8 mouse cellular contexts compared by ENCODE assay signal in genomic region chr17:46033122-46033521, GRCm38 (mm10). TPM values are rescaled to one million over a fixed set of nuclear protein-coding genes. Genes with fewer than 3 reads are reported as not detected.
DNase-seq lines count a peak whose midpoint lies in the region; ATAC-seq lines count a peak whose summit lies in the region.

No protein-coding gene starts in this region.

- H3K27me3 ChIP-seq in heart, embryonic 11.5 days (ENCODE audit: control insufficient read depth, insufficient read depth, low read length) = no peaks in the 10 kb centered on the region
- H3K27me3 ChIP-seq in embryonic facial prominence, embryonic 13.5 days = no peaks in the 10 kb centered on the region
- H3K27me3 ChIP-seq in liver, embryonic 15.5 days = peaks cover 13% of the 10 kb centered on the region

- H3K4me2 ChIP-seq in heart, embryonic 11.5 days = peak overlapping the region; percentile 68
- H3K4me2 ChIP-seq in embryonic facial prominence, embryonic 13.5 days = peak overlapping the region; percentile 89
- peak overlapping the region; percentile 95 for H3K4me2 ChIP-seq in liver, embryonic 15.5 days

- no peak for ATAC-seq in heart, embryonic 11.5 days (replicated peaks; ENCODE audit: insufficient number of reproducible peaks, low FRiP score, low TSS enrichment)
- no peak for ATAC-seq in embryonic facial prominence, embryonic 13.5 days (ENCODE audit: insufficient number of reproducible peaks, insufficient read depth, low FRiP score, low TSS enrichment, low read depth)
- no peak for ATAC-seq in liver, embryonic 15.5 days (ENCODE audit: insufficient read depth)
- no peak for ATAC-seq in activated CD4-positive, CD25-positive, alpha-beta regulatory T cell, adult 4 months

- H3K36me3 ChIP-seq in heart, embryonic 11.5 days (ENCODE audit: control insufficient read depth, insufficient read depth, low read length) = no peaks in the 10 kb centered on the region
- H3K36me3 ChIP-seq in embryonic facial prominence, embryonic 13.5 days = no peaks in the 10 kb centered on the region
- no peaks in the 10 kb centered on the region for H3K36me3 ChIP-seq in liver, embryonic 15.5 days (replicated peaks)

- WGBS in heart, embryonic 11.5 days (ENCODE audit: insufficient replicate concordance) = 38% methylated on average over 6 of the region's 6 CpGs
- WGBS in embryonic facial prominence, embryonic 13.5 days = 36% methylated on average over 6 of the region's 6 CpGs
- whole genome bisulfite sequencing in liver, embryonic 15.5 days (ENCODE audit: insufficient replicate concordance) = 54% methylated on average over 6 of the region's 6 CpGs

- no peak for DNase-seq in heart, postnatal 10 days
- DNase-seq in 3T3-L1 (ENCODE audit: low read depth, low spot score) = peak; percentile 47
- DNase-seq in urinary bladder, adult 18-20 months (ENCODE audit: low spot score in 2 of 2) = no peak
- DNase-seq in left cerebral cortex, adult 18-20 months (ENCODE audit: low spot score in 2 of 2) = no peak

- H3K27ac ChIP-seq in heart, embryonic 11.5 days (ENCODE audit: low read depth, low read length) = no peak overlapping the region
- H3K27ac ChIP-seq in embryonic facial prominence, embryonic 13.5 days = peak overlapping the region; percentile 28; the same call in 1 of the 2 replicates
- no peak overlapping the region for H3K27ac ChIP-seq in liver, embryonic 15.5 days (replicated peaks)

- H3K4me3 ChIP-seq in heart, embryonic 11.5 days (ENCODE audit: low read depth, low read length) = no peak overlapping the region; the same call in 1 of the 2 replicates
- H3K4me3 ChIP-seq in embryonic facial prominence, embryonic 13.5 days = peak overlapping the region; percentile 72
- H3K4me3 ChIP-seq in liver, embryonic 15.5 days (replicated peaks) = 0 out of 2 replicates have a peak overlapping the region, but pooled peaks have one; percentile 81

- H3K9ac ChIP-seq in heart, embryonic 11.5 days (ENCODE audit: low read depth, low read length) = no peak overlapping the region; the same call in 1 of the 2 replicates
- peak overlapping the region; percentile 99; the same call in 1 of the 2 replicates for H3K9ac ChIP-seq in embryonic facial prominence, embryonic 13.5 days
- no peak overlapping the region for H3K9ac ChIP-seq in liver, embryonic 15.5 days

- H3K9me3 ChIP-seq in heart, embryonic 11.5 days (replicated peaks; ENCODE audit: control insufficient read depth, low read length) = no peaks in the 10 kb centered on the region
- no peaks in the 10 kb centered on the region for H3K9me3 ChIP-seq in embryonic facial prominence, embryonic 13.5 days
- no peaks in the 10 kb centered on the region for H3K9me3 ChIP-seq in liver, embryonic 15.5 days (replicated peaks)

- intact Hi-C loops in heart, postnatal 10 days (cut with DNase I) = loop anchor here (2.0 to 5.0 kb wide), 2 partner anchors 76 to 218 kb away; no protein-coding TSS in a partner anchor

- H3K4me1 ChIP-seq in heart, embryonic 11.5 days (ENCODE audit: control insufficient read depth, insufficient read depth, low read length) = peaks cover 31% of the 10 kb centered on the region
- H3K4me1 ChIP-seq in embryonic facial prominence, embryonic 13.5 days = peaks cover 32% of the 10 kb centered on the region
- peaks cover 64% of the 10 kb centered on the region for H3K4me1 ChIP-seq in liver, embryonic 15.5 days (replicated peaks)

RNA-seq across cellular contexts. Expression of gene Vegfa, which starts 1.0 kb away (rescaled TPM):
- polyA plus RNA-seq in heart, embryonic 11.5 days (2014; fragmentation: Nextera tagmentation; extraction: Ambion mirVana) = 4.9 and 7.4 TPM in 2 replicates
- 100 to 1,000 TPM; 231 to 234 TPM for total RNA-seq in heart, postnatal 10 days (2021)
- 5.5 and 7.0 TPM in 2 replicates for polyA plus RNA-seq in embryonic facial prominence, embryonic 13.5 days (2015; fragmentation: Nextera tagmentation; extraction: Ambion mirVana)
- polyA plus RNA-seq in liver, embryonic 15.5 days (2015; fragmentation: Nextera tagmentation; extraction: Ambion mirVana) = 1.2 and 1.4 TPM in 2 replicates
- not detected for polyA plus RNA-seq in activated CD4-positive, CD25-positive, alpha-beta regulatory T cell, adult 4 months (2017; shearing (Covaris generic))
- total RNA-seq in left cerebral cortex, adult 18-20 months (2021) = 10 to 100 TPM; 61.1 to 88.1 TPM
